12 mouse cellular contexts compared by ENCODE assay signal in genomic region chr11:117373870-117374269, GRCm38 (mm10).
"Had no signal": no experiment of that assay in that cellular context is flagged by ENCODE, and none has a peak within 500 bp of the region (broad histone marks: within the 10 kb centered on the region; RNA-seq: fewer than 3 reads in every experiment).

No protein-coding gene starts in this region.

- H3K36me3 ChIP-seq: kidney, embryonic 15.5 days; limb, embryonic 10.5 days; liver, embryonic 15.5 days had no signal

- H3K4me2 ChIP-seq: kidney, embryonic 15.5 days; liver, embryonic 11.5 days; liver, embryonic 15.5 days had no signal

- H3K4me1 ChIP-seq: liver, embryonic 15.5 days had no signal

- H3K27ac ChIP-seq: kidney, embryonic 15.5 days; left cerebral cortex, adult 2 months; liver, embryonic 15.5 days; stomach, postnatal 0 days had no signal

- H3K27me3 ChIP-seq: liver, embryonic 15.5 days had no signal

- H3K9ac ChIP-seq: kidney, embryonic 15.5 days; liver, embryonic 15.5 days had no signal

- H3K4me3 ChIP-seq: kidney, embryonic 15.5 days; left cerebral cortex, adult 2 months; liver, embryonic 15.5 days had no signal

- ATAC-seq: lung, postnatal 0 days; midbrain, embryonic 16.5 days had no signal

- DNase-seq: kidney, postnatal 14 days; lung, adult 2 months; lung, postnatal 36 days; thymus, postnatal 4 days had no signal

- H3K9me3 ChIP-seq: kidney, embryonic 15.5 days; limb, embryonic 10.5 days; liver, embryonic 15.5 days had no signal
